In genomic region chr12:32489415-32490139, GRCm38 (mm10) we compare ENCODE assay signal across 14 mouse cellular contexts.
DNase-seq lines count a peak whose midpoint lies in the region; ATAC-seq and TF ChIP-seq lines count a peak whose summit lies in the region.
"Had no signal": no experiment of that assay in that cellular context is flagged by ENCODE, and none has a peak within 500 bp of the region (broad histone marks: within the 10 kb centered on the region; RNA-seq: fewer than 3 reads in every experiment).

No protein-coding gene starts in this region.

- H3K27ac ChIP-seq in liver, adult 2 months (replicated peaks; ENCODE audit: insufficient read depth, low read depth, low read length), result no peak overlapping the region
- H3K27ac ChIP-seq in liver, postnatal 0 days (ENCODE audit: low read depth), result no peak overlapping the region
- H3K27ac ChIP-seq: embryonic facial prominence, embryonic 15.5 days; limb, embryonic 12.5 days; neural tube, embryonic 12.5 days had no signal

- H3K9me3 ChIP-seq in liver, postnatal 0 days (ENCODE audit: low read length), result no peaks in the 10 kb centered on the region
- H3K9me3 ChIP-seq: embryonic facial prominence, embryonic 15.5 days; limb, embryonic 12.5 days; neural tube, embryonic 12.5 days had no signal

- H3K36me3 ChIP-seq in liver, adult 2 months (ENCODE audit: control insufficient read depth, insufficient read depth, low read length), result no peaks in the 10 kb centered on the region
- no peaks in the 10 kb centered on the region for H3K36me3 ChIP-seq in liver, postnatal 0 days (replicated peaks; ENCODE audit: insufficient read depth, low read length)
- H3K36me3 ChIP-seq: embryonic facial prominence, embryonic 15.5 days; limb, embryonic 12.5 days; neural tube, embryonic 12.5 days had no signal

- no peak for TF ChIP-seq POLR2A in liver, adult 2 months (IDR thresholded peaks at IDR 0.05; ENCODE audit: extremely low read depth, insufficient read depth, low read length)

- no peak for TF ChIP-seq CTCF in liver, adult 2 months (IDR thresholded peaks at IDR 0.05; ENCODE audit: low read depth, low read length)
- no peak for TF ChIP-seq CTCF in liver, postnatal 0 days (IDR thresholded peaks at IDR 0.05; ENCODE audit: low read depth)

- TF ChIP-seq EP300 in liver, postnatal 0 days (IDR thresholded peaks at IDR 0.05; ENCODE audit: low read depth), result no peak

- H3K4me3 ChIP-seq in liver, adult 2 months (ENCODE audit: insufficient read depth, low read depth, low read length), result no peak overlapping the region
- H3K4me3 ChIP-seq in liver, postnatal 0 days (ENCODE audit: low read depth, low read length), result no peak overlapping the region
- H3K4me3 ChIP-seq: embryonic facial prominence, embryonic 15.5 days; limb, embryonic 12.5 days; neural tube, embryonic 12.5 days had no signal

- H3K27me3 ChIP-seq in liver, adult 2 months (ENCODE audit: control insufficient read depth, insufficient read depth, low read length), result no peaks in the 10 kb centered on the region
- H3K27me3 ChIP-seq in liver, postnatal 0 days (ENCODE audit: insufficient read depth, low read length), result no peaks in the 10 kb centered on the region
- H3K27me3 ChIP-seq: embryonic facial prominence, embryonic 15.5 days; limb, embryonic 12.5 days; neural tube, embryonic 12.5 days had no signal

- no peaks in the 10 kb centered on the region for H3K79me2 ChIP-seq in liver, adult 2 months (ENCODE audit: control insufficient read depth, insufficient read depth, low read length)

- H3K4me2 ChIP-seq in liver, postnatal 0 days (ENCODE audit: low read depth, low read length), result no peak overlapping the region
- H3K4me2 ChIP-seq: embryonic facial prominence, embryonic 15.5 days; limb, embryonic 12.5 days; neural tube, embryonic 12.5 days had no signal

- ATAC-seq in liver, postnatal 0 days, result no peak
- peak; percentile 31 to 32; a peak in 2 of 4 replicates for ATAC-seq in hematopoietic stem cell, adult 5-6 weeks (replicated peaks in 1 of 2; ENCODE audit: insufficient read depth in 1 of 2, low FRiP score in 2 of 2, low TSS enrichment in 1 of 2, low read depth in 1 of 2, poor library complexity in 2 of 2, severe bottlenecking in 2 of 2)
- no peak for ATAC-seq in erythroblast, adult 5-6 weeks (replicated peaks; ENCODE audit: low FRiP score, poor library complexity, severe bottlenecking)
- ATAC-seq: lung, postnatal 0 days had no signal

- DNase-seq in embryo, embryonic 10 days (ENCODE audit: low spot score), result peak; percentile 13
- DNase-seq in embryo, embryonic 9.5 days (ENCODE audit: extremely low spot score), result no peak
- DNase-seq in liver, adult 2 months (ENCODE audit: extremely low read depth, low read depth, low spot score), result peak; percentile 13
- DNase-seq in liver, postnatal 0 days, result no peak
- peak; percentile 11 for DNase-seq in naive thymus-derived CD4-positive, alpha-beta T cell, adult 2 months (ENCODE audit: low read depth)
- DNase-seq in thymus, postnatal 36 days, result no peak
- DNase-seq: adrenal gland, postnatal 10 days; cerebellum, adult 11 months had no signal

- peaks cover 7% of the 10 kb centered on the region for H3K4me1 ChIP-seq in liver, adult 2 months (ENCODE audit: control insufficient read depth, insufficient read depth, low read length)
- peaks cover 3% of the 10 kb centered on the region; the same call in 1 of the 2 replicates for H3K4me1 ChIP-seq in liver, postnatal 0 days (ENCODE audit: insufficient read depth)
- H3K4me1 ChIP-seq: embryonic facial prominence, embryonic 15.5 days; limb, embryonic 12.5 days; neural tube, embryonic 12.5 days had no signal

- H3K9ac ChIP-seq in liver, adult 2 months (ENCODE audit: low read depth, low read length), result no peak overlapping the region
- H3K9ac ChIP-seq in liver, postnatal 0 days (replicated peaks), result no peak overlapping the region
- H3K9ac ChIP-seq: embryonic facial prominence, embryonic 15.5 days; limb, embryonic 12.5 days; neural tube, embryonic 12.5 days had no signal

Comparison
In these comparisons a context has a peak if more than half of its experiments do, and no peak if none do; other contexts are left out.
1. DNase-seq: peak in embryo, embryonic 10 days (single experiment), liver, adult 2 months (single experiment) and naive thymus-derived CD4-positive, alpha-beta T cell, adult 2 months (single experiment); none in embryo, embryonic 9.5 days (single experiment), liver, postnatal 0 days (single experiment) and thymus, postnatal 36 days (0 of 2).
2. ATAC-seq: peak in hematopoietic stem cell, adult 5-6 weeks (2 of 2); none in liver, postnatal 0 days (single experiment) and erythroblast, adult 5-6 weeks (single experiment).